Mouse (Mus musculus): ENCODE data around the gene Rptor. TPM values are rescaled to one million over a fixed set of nuclear protein-coding genes. Genes with fewer than 3 reads are reported as not detected.

Rptor gene
- total RNA-seq, 2 experiments from 2014 or later: 42.8 to 47.5 TPM

DNA sequence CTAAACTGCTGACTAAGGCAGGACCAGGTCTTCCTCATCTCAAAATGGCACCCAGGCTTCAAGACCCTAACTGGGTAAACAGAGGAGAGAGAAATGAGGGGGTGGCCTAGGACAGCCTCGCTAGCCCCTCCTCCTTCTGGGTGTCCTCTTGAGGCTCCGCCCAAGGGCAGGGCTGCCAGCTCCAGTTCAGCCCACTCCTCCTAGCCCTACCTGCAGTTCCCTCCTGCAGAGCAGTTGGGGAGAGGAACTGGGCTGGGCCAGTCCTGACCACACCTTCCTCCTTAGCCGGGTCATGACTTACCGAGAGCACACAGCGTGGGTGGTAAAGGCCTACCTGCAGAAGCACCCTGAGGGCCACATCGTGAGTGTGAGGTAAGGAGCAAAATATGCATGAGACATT, 291.9 kb downstream of the Rptor start:
- no peak for DNase-seq (ENCODE audit: low spot score in 2 of 2)

DNA sequence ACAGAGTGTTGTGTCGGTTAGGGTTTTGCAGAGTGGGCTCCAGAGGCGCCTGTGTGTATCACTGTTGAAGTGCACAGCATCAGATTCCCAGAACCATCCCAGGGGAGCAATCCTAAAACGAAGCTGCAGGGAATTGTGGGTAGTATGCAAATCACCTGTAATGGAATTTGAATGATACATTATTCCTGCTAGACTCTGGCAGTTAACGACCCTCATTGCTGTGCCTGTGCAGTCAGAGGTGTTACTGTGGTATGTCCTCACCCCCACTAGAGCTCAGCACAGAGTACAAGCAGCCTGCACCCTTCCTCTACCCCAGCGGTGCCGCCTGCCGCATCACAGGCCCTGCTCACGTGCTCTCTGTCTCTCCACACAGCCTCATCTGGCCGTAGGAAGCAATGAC, 294.3 kb downstream of the Rptor start:
- no peak for DNase-seq (ENCODE audit: low spot score in 2 of 2)

- DNase-seq (ENCODE audit: low spot score in 2 of 2): no peak
Measured at GRCm38 (mm10) chr11:119898976-119899375, 296.3 kb downstream of the Rptor start.

DNA sequence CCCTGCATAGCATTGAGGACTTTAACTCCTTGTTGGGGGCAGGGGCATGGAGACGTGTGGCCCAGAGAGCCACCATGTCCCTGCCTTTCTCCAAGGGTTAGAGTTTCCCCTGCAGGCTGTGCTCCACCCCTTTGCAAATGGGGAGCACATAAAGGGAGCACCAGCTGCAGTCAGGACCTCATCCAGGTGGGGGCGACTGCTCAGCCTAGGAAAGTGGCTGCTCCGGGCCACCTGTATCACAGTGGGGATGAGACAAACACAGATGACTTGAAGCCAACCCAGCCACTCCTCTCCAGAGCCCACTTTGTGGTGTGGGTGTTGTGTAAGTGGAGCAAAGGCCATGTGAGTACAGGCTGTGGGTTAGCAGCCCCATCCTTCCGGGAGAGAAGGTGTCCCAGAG, 298.5 kb downstream of the Rptor start:
- no peak for DNase-seq (ENCODE audit: low spot score in 2 of 2)

- no peak for DNase-seq (ENCODE audit: low spot score in 2 of 2)
Measured at GRCm38 (mm10) chr11:119902891-119903290, 300.2 kb downstream of the Rptor start.

DNA sequence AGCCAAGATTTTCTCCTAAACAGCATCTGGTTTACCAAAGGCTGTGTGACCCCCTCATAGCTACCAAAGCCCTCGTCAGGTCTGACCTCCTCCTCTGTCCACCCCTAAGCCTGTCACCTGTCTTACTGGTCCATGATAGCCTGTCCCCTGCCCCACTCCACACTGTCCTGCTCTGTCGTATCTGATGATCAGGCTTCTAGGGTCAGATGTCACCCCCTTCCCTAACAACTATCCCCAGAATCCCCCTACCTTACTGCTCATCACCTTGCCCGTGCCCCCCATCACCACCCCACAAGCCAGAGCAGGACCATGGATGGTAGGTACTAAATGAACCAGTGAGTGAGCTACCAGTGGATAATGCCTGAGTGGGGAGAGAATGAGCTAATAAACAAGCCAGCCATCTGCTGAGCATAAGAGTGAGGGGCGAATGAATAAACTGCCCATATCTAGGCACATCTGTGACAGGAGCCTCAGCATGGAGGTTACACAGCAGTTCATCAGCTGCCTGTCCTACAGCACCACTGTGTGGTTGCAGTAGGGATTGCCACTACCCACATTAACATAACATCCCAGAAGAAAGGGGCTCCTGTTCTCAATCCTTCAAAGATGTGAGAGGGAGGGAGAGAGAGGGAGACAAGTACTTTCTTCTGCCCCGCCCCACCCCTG, 302.0 kb downstream of the Rptor start:
- peak in 1 of 2 experiments; percentile 53 for DNase-seq (ENCODE audit: low spot score in 2 of 2)

GRCm38 (mm10) chr11:119905794-119906193, 303.1 kb downstream of the Rptor start:
- no peak for DNase-seq (ENCODE audit: low spot score in 2 of 2)

- DNase-seq (ENCODE audit: low spot score in 2 of 2): no peak
Measured at GRCm38 (mm10) chr11:119907006-119907650, 304.4 kb downstream of the Rptor start.

- DNase-seq (ENCODE audit: low spot score in 2 of 2): no peak
Measured at GRCm38 (mm10) chr11:119907711-119908110, 305.0 kb downstream of the Rptor start.

GRCm38 (mm10) chr11:119909436-119909835, 306.7 kb downstream of the Rptor start:
- DNase-seq (ENCODE audit: low spot score in 2 of 2): peak in 1 of 2 experiments; percentile 68

- no peak for DNase-seq (ENCODE audit: low spot score in 2 of 2)
Measured at GRCm38 (mm10) chr11:119912845-119913244, 310.1 kb downstream of the Rptor start.

DNA sequence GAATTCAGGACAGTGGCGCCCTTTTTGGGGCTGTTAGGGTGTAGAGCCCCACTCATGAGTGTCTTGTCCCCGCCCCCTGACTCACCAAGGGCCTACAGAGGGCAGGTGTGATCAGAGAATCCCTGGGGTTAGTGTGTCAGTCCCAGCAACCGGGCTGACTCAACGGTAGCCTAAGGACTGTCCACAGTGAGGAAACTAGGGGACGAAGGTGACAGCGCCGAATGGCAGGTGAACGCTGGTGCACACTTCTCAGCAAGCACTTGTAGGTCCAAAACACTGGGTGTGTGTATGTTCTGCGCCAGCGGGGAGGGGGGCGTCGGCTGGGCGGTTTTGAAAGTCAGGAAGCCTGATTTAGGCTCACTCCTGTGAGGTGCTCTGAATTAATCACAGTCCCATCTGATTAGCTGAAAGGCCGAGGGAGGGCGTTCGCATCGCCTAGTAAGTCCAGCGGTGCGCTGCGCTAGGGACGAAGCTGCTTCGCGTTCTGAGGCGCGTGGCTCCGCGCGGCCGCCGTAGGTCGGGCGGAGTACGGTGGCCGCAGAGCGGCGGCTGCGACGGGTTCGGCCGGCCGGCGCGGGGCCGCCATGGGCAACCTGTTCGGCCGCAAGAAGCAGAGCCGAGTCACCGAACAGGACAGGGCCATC, 310.7 kb downstream of the Rptor start, which contains the start of gene Chmp6:
Gene Chmp6 (plus strand): TSS at position 151 of the 644 bp plus-strand sequence.
- DNase-seq (ENCODE audit: low spot score in 2 of 2): peak; percentile 91

DNA sequence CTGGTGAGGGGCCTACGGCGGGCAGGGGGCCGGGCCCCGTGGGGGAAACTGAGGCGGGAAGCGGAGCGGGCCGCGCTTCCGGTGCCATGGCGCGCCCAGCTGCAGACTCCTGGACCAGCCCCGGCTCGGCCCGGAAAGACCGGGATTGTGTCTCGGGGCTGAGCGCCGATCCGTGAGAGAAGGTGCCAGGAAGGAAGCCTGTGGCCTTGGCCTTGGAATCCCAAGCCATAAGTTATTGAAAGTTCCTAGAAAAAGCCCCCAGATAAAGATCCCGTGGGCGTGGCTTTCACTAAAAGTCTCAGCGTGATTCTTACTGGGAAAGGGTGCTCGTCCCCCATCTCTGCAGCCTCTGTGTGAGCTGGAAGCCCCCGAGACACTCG, 311.2 kb downstream of the Rptor start:
- DNase-seq (ENCODE audit: low spot score in 2 of 2): no peak

DNA sequence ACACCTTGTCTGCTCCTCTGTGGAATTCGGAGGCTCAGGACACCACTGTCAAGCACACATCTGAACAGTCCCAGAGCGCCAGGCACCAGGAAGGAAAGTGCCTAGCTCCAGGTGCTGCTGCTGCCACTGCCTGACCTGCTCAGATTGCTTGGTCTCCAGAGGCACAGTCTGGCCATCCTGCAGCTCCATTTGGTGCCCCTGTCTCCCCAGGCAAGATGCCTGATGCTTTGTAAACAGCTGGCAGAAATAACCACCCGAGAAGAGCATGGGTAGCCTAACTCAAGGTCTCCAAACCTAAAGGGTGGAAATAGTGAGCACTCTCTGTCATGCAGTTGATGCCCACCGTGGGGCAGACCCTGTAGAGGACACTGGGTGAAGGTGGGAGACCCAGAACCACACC, 311.7 kb downstream of the Rptor start:
- DNase-seq (ENCODE audit: low spot score in 2 of 2): no peak

GRCm38 (mm10) chr11:119915666-119916065, 313.0 kb downstream of the Rptor start:
- DNase-seq (ENCODE audit: low spot score in 2 of 2): no peak

DNA sequence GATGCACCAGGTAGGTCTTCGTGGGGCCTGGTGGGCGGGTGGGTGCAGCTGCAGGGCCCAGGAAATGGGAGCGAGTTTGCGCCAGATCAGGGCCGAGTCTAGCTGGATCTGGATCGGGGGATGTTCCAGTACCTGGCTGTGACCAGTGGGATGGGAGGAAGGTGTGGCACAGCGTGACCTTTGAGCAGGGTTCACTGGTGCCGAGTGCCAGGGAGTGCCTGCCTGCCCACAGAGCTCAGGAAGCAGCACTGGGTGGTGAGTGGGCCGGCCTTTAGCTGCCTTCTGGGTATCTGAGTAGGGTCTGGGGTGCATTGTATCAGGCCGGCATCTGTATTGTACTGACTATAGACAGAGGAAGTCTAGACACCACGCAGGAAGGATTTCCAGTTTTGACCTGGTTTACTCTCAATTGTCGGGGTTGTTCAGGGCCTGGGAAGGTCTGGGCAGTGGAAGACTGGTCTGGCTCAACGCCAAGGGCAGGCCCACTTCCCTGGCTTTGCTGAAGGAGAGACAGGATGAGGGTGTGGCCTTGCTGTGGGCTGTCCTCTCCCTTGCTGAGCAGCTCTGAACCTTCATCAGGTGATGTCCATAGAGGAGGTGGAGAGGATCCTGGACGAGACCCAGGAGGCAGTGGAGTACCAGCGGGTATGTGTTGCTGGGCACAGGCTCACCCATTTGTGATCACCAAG, 313.5 kb downstream of the Rptor start:
- DNase-seq (ENCODE audit: low spot score in 2 of 2): peak in 1 of 2 experiments; percentile 51

DNA sequence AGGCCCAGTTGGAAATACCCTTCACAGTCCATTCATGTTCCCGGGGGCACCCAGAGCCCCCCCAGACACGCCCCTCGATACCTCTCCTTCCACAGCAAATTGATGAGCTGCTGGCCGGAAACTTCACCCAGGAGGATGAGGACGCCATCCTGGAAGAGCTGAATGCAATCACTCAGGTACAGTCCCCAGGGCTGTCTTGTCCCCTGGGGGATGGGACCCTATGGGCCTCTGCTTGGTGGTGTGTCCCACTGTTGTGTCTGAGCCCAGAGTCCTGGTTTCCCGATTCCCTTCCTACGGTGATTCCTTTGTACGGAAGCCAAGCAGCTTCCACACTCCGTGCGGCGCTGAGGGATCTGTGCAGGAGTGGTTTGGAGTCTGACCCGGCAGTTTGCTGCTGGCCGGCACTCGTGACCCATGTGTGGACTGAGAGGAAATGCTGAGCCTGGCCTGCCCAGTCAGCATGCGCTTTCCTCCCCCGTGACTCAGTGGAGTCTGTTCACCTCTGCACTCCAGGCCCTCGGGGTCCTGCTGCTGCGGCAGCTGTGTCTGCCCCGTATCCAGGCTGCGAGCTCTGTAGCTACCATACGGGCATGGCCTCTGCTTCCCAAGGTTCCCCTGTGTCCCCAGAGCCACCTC, 314.2 kb downstream of the Rptor start:
- DNase-seq (ENCODE audit: low spot score in 2 of 2): no peak

GRCm38 (mm10) chr11:119918521-119918920, 315.8 kb downstream of the Rptor start:
- no peak for DNase-seq (ENCODE audit: low spot score in 2 of 2)

DNA sequence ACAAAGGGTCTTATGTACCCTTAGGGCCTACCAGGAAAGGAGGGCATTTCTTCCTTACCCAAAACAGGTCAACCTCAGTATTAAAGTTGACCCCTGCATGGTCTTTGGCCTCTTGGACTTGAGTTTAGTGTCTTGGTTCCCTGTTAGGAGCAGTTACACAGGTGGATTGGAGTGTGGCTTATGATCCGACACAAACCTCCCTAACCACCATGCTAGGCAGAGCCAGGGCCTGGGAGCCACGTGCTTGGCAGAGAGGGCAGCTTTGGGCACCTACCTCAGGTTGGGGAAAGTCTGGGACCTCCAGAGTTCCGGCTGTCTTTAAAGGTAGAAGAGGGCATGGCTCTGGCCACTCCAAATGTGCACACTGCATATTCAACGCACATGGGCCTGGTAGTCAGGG, 316.7 kb downstream of the Rptor start:
- DNase-seq (ENCODE audit: low spot score in 2 of 2): no peak

DNA sequence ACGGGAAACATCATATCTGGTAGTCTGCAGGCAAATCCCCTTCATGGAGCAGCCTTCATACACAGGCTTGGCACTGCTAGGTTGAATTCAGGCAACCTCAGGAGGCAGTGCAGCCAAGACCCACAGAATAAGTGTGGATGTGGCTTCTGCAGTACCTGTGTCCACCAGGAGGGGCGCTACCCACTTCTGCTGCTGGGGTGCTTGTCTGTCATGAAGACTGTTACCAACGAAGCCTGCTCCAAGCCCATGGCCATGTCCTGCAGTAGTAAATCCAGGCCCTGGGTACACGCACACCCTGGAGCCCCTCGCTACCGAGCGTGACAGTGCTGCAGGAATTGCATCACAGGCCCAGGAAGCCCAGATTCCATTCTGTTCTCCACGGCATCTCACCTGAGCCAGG, 317.2 kb downstream of the Rptor start:
- peak; percentile 58 to 79 for DNase-seq (ENCODE audit: low spot score in 2 of 2)

- DNase-seq (ENCODE audit: low spot score in 2 of 2): no peak
Measured at GRCm38 (mm10) chr11:119920668-119921067, 318.0 kb downstream of the Rptor start.
